Mouse (Mus musculus) myocyte (in vitro differentiated cells): ENCODE measurements around the gene Fhad1. TPM values are rescaled to one million over a fixed set of nuclear protein-coding genes. Genes with fewer than 3 reads are reported as not detected.

Experiments
- H3K27me3 ChIP-seq: one replicate; pipeline ENCODE4 v1.6.1; 2011; ENCODE audit not compliant: control insufficient read depth, insufficient read depth, insufficient read length
- H3K36me3 ChIP-seq: one replicate; pipeline ENCODE4 v1.6.1; 2011; ENCODE audit not compliant: control insufficient read depth, insufficient read depth
- H3K4me2 ChIP-seq: one replicate; pipeline ENCODE4 v1.6.1; 2011; ENCODE audit warnings: low read depth, control low read depth
- H3K4me3 ChIP-seq: one replicate; pipeline ENCODE4 v1.5.1; 2011; ENCODE audit warnings: mild to moderate bottlenecking, control low read depth, moderate library complexity
- H3K79me2 ChIP-seq: one replicate; pipeline ENCODE4 v1.6.1; 2011; ENCODE audit not compliant: control insufficient read depth, insufficient read depth
- H3ac ChIP-seq: one replicate; pipeline ENCODE4 v1.6.1; 2011; ENCODE audit not compliant: control insufficient read depth, insufficient read length
- CEBPB ChIP-seq: IDR thresholded peaks from 2 replicates; pipeline ENCODE4 v1.6.1; 2011; ENCODE audit warnings: mild to moderate bottlenecking, moderate library complexity; ENCODE audit not compliant: poor library complexity, insufficient read depth, severe bottlenecking
- E2F4 ChIP-seq: IDR thresholded peaks from one replicate; pipeline ENCODE4 v1.6.1; 2011; ENCODE audit warnings: mild to moderate bottlenecking, control low read depth, moderate library complexity; ENCODE audit not compliant: insufficient read depth
- MAX ChIP-seq: IDR thresholded peaks from one replicate; pipeline ENCODE4 v1.6.1; 2011; ENCODE audit warnings: low read depth, mild to moderate bottlenecking, control low read depth
- MYOD1 ChIP-seq, 3 experiments: IDR thresholded peaks; one replicate each; pipeline ENCODE4 v1.6.1; 2011; ENCODE audit warnings: control low read depth in 2 of 3, low read depth in 2 of 3, mild to moderate bottlenecking in 2 of 3, moderate library complexity in 1 of 3; ENCODE audit not compliant: insufficient read length in 2 of 3, control insufficient read depth in 1 of 3
- MYOG ChIP-seq, 3 experiments: IDR thresholded peaks; one replicate each; pipeline ENCODE4 v1.6.1; 2011; ENCODE audit warnings: control low read depth in 2 of 3, low read depth in 2 of 3, mild to moderate bottlenecking in 2 of 3; ENCODE audit not compliant: insufficient read length in 2 of 3, control insufficient read depth in 1 of 3, insufficient read depth in 1 of 3
- POLR2A ChIP-seq: IDR thresholded peaks from one replicate; pipeline ENCODE4 v1.6.1; 2011; ENCODE audit warnings: low read depth, mild to moderate bottlenecking, control low read depth, moderate library complexity; ENCODE audit not compliant: insufficient read length
- POLR2AphosphoS2 ChIP-seq: IDR thresholded peaks from one replicate; pipeline ENCODE4 v1.6.1; 2011; ENCODE audit warnings: low read depth, control low read depth; ENCODE audit not compliant: insufficient read length
- REST ChIP-seq: IDR thresholded peaks from one replicate; pipeline ENCODE4 v1.6.1; 2011; ENCODE audit warnings: mild to moderate bottlenecking, control low read depth, moderate library complexity; ENCODE audit not compliant: insufficient read depth, insufficient read length
- SRF ChIP-seq: IDR thresholded peaks from one replicate; pipeline ENCODE4 v1.6.1; 2011; ENCODE audit warnings: low read depth; ENCODE audit not compliant: control insufficient read depth, insufficient read length
- TCF12 ChIP-seq: IDR thresholded peaks from one replicate; pipeline ENCODE4 v1.6.1; 2011; ENCODE audit warnings: mild to moderate bottlenecking, control low read depth; ENCODE audit not compliant: poor library complexity, insufficient read depth, severe bottlenecking
- TCF3 ChIP-seq: IDR thresholded peaks from one replicate; pipeline ENCODE4 v1.6.1; 2011; ENCODE audit warnings: low read depth, control low read depth; ENCODE audit not compliant: insufficient read length
- USF1 ChIP-seq: IDR thresholded peaks from one replicate; pipeline ENCODE4 v1.6.1; 2011; ENCODE audit warnings: low read depth, mild to moderate bottlenecking, control low read depth, moderate library complexity
- polyA plus RNA-seq: library from polyadenylated mRNA; unstranded; fragments of >200 nt; fragmentation: generic; extraction: Trizol; gene quantifications from one replicate; pipeline ENCODE4 v1.2.1, GENCODE M21; 2012; ENCODE audit warnings: missing spikeins

Fhad1 gene
- polyA plus RNA-seq, 1 experiment, result 0.17 TPM

DNA sequence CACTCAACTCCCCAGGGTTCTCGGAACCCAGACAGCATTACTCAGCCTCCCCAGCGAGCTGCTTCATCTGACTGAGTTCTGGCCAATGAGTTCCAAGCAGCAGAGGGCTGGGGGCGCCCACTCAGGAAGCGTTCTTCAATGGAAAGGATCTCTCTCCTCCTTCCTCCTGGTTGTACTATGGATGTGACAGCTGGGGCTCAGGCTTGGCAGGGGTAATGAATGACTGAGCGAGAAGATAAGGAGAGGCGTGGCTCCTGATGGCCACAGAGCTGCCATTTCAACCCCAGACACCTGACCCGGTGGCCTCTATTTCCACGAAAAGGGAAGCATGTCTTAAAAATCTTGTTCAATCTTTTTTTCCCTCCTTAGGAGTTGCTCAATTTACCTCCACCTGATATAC is 33.5 kb upstream of the Fhad1 start:
- H3K4me2 ChIP-seq, result no peak overlapping the region

GRCm38 (mm10) chr4:142047005-142047404 is 32.1 kb upstream of the Fhad1 start:
- Histone ChIP-seq H3K79me2 (no peaks in the 10 kb centered on the region), H3ac (no peak overlapping the region), H3K4me2 (no peak overlapping the region), H3K4me3 (no peak overlapping the region), H3K36me3 (no peaks in the 10 kb centered on the region), H3K27me3 (no peaks in the 10 kb centered on the region)
- TF ChIP-seq USF1, result no peak
- TF ChIP-seq MAX, result no peak
- TF ChIP-seq POLR2AphosphoS2, result no peak
- TF ChIP-seq MYOD1 (IDR thresholded peaks at IDR 0.05; ENCODE audit: control insufficient read depth in 1 of 3, insufficient read length in 2 of 3, low read depth in 2 of 3), result no peak
- TF ChIP-seq POLR2A, result no peak
- no peak for TF ChIP-seq TCF12

More for the DNA sequence above, 33.5 kb upstream of the Fhad1 start:
- Histone ChIP-seq H3K27me3 (no peaks in the 10 kb centered on the region), H3K79me2 (no peaks in the 10 kb centered on the region), H3K36me3 (no peaks in the 10 kb centered on the region), H3ac (no peak overlapping the region), H3K4me3 (no peak overlapping the region)
- no peak for TF ChIP-seq POLR2A
- no peak for TF ChIP-seq POLR2AphosphoS2
- TF ChIP-seq MYOD1 (IDR thresholded peaks at IDR 0.05; ENCODE audit: control insufficient read depth in 1 of 3, insufficient read length in 2 of 3, low read depth in 2 of 3), result no peak
- no peak for TF ChIP-seq TCF3
- no peak for TF ChIP-seq USF1
- TF ChIP-seq REST, result no peak
- no peak for TF ChIP-seq TCF12
- TF ChIP-seq SRF, result no peak
- no peak for TF ChIP-seq MYOG (IDR thresholded peaks at IDR 0.05; ENCODE audit: control insufficient read depth in 1 of 3, insufficient read depth in 1 of 3, insufficient read length in 2 of 3, low read depth in 2 of 3)
- TF ChIP-seq E2F4, result no peak
- TF ChIP-seq CEBPB, result no peak
- no peak for TF ChIP-seq MAX

DNA sequence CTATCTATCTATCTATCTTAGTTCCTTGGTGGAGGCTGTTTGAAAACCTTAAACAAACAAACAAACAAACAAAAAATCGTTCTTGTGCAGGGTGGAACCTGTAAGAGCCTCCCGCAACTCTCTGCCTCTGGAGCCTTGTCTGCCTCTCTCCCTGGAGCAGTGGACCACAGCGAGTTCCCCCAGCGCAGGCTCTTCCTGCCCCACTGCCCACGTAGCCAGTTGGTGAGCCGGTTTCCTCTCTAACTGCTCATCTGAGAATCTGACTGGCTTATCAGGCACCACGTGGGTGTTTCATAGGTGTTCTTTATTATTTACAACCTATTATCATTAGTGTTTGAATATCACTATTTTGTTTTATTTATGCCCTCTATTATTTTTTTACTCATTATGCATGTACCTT is 31.6 kb upstream of the Fhad1 start:
- H3ac ChIP-seq, result no peak overlapping the region
- TF ChIP-seq USF1, result no peak
- TF ChIP-seq SRF, result no peak
- TF ChIP-seq TCF3, result no peak
- TF ChIP-seq REST, result no peak
- TF ChIP-seq POLR2A, result no peak
- TF ChIP-seq MAX, result no peak
- TF ChIP-seq MYOD1 (IDR thresholded peaks at IDR 0.05; ENCODE audit: control insufficient read depth in 1 of 3, insufficient read length in 2 of 3, low read depth in 2 of 3), result no peak
- TF ChIP-seq E2F4, result no peak
- TF ChIP-seq MYOG (IDR thresholded peaks at IDR 0.05; ENCODE audit: control insufficient read depth in 1 of 3, insufficient read depth in 1 of 3, insufficient read length in 2 of 3, low read depth in 2 of 3), result no peak
- TF ChIP-seq TCF12, result no peak
- TF ChIP-seq CEBPB, result no peak
- H3K79me2 ChIP-seq, result no peaks in the 10 kb centered on the region

DNA sequence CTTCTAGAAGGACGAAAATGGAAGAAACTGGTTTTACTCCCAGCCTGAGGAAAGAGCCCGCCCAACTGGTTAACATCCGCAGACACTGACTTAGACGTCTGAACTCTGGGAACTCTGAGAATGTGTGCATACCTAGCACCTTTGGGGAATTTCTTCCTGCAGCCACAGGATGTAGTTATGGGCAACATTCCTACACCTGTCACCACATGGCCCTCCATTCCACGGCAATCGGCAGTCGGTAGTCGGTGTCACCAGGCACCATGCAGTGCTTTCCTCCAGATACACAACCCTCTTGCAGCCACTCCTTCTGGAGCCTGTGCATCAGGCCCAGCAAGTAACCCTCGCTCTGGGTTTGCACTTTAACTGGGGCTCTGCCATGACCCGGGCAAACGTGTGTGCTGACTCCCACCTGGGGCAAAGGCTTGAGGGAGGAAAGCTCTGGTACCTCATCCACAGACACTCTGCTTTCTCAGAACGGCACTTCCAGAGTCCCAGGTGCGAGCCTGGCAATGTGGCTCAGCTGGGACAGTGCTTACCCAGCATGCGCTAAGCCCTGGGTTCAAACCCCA is 30.8 kb upstream of the Fhad1 start:
- TF ChIP-seq E2F4, result no peak
- TF ChIP-seq TCF12, result no peak
- TF ChIP-seq TCF3, result no peak
- TF ChIP-seq MYOG (IDR thresholded peaks at IDR 0.05; ENCODE audit: control insufficient read depth in 1 of 3, insufficient read depth in 1 of 3, insufficient read length in 2 of 3, low read depth in 2 of 3), result no peak
- no peak for TF ChIP-seq REST
- no peak for TF ChIP-seq MAX
- TF ChIP-seq POLR2A, result no peak
- TF ChIP-seq USF1, result no peak
- TF ChIP-seq MYOD1 (IDR thresholded peaks at IDR 0.05; ENCODE audit: control insufficient read depth in 1 of 3, insufficient read length in 2 of 3, low read depth in 2 of 3), result no peak
- TF ChIP-seq CEBPB, result no peak
- TF ChIP-seq POLR2AphosphoS2, result no peak
- no peak for TF ChIP-seq SRF
- H3ac ChIP-seq, result no peak overlapping the region
- H3K27me3 ChIP-seq, result no peaks in the 10 kb centered on the region
- H3K36me3 ChIP-seq, result no peaks in the 10 kb centered on the region
- H3K4me3 ChIP-seq, result no peak overlapping the region
- H3K4me2 ChIP-seq, result no peak overlapping the region
- no peaks in the 10 kb centered on the region for H3K79me2 ChIP-seq

More for the DNA sequence above, 31.6 kb upstream of the Fhad1 start:
- Histone ChIP-seq H3K4me3 (no peak overlapping the region), H3K36me3 (no peaks in the 10 kb centered on the region), H3K4me2 (no peak overlapping the region), H3K27me3 (no peaks in the 10 kb centered on the region)

DNA sequence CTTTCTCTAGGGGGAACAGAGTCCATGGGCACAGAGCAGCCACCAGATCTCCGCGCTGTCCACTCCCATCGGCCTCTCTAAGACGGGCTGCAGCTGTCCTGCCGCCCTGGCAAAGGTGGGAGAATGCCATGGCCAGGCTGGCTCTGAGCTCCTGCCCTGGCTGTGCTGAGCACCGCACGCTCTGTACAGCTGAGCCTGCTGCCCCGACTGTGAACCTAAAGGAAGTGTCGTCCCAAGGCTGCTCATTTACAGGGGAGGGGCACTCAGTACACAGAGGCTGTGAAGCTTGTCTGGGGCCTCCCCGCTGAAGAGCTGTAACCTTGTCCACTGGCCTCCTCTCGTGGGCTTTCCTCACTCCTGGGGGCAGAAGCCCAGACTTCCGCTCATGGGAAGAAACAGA is 29.6 kb upstream of the Fhad1 start:
- TF ChIP-seq TCF12 (no peak), MYOG (IDR thresholded peaks at IDR 0.05; ENCODE audit: control insufficient read depth in 1 of 3, insufficient read depth in 1 of 3, insufficient read length in 2 of 3, low read depth in 2 of 3) (no peak), TCF3 (no peak), USF1 (no peak), POLR2A (no peak), CEBPB (no peak), MAX (no peak), SRF (no peak), POLR2AphosphoS2 (no peak), E2F4 (no peak), REST (no peak), MYOD1 (IDR thresholded peaks at IDR 0.05; ENCODE audit: control insufficient read depth in 1 of 3, insufficient read length in 2 of 3, low read depth in 2 of 3) (no peak)
- no peak overlapping the region for H3K4me2 ChIP-seq
- H3K79me2 ChIP-seq, result no peaks in the 10 kb centered on the region
- no peak overlapping the region for H3ac ChIP-seq
- H3K36me3 ChIP-seq, result no peaks in the 10 kb centered on the region
- no peaks in the 10 kb centered on the region for H3K27me3 ChIP-seq
- H3K4me3 ChIP-seq, result no peak overlapping the region
